Mouse (Mus musculus) urinary bladder, postnatal 36 days (tissue): ENCODE results near the gene Gm14327.
"Not testable (repeated sequence)": the region's sequence is repeated elsewhere in the genome, so short reads cannot be mapped to it uniquely, and the experiment has no call there.

ENCODE experiments used
- DNase-seq, 2 experiments: peaks; one replicate each; pipeline ENCODE4 v3.0.0; 2022; ENCODE audit warnings: low spot score in 2 of 2, mixed read lengths in 1 of 2

Gene Gm14327

DNA sequence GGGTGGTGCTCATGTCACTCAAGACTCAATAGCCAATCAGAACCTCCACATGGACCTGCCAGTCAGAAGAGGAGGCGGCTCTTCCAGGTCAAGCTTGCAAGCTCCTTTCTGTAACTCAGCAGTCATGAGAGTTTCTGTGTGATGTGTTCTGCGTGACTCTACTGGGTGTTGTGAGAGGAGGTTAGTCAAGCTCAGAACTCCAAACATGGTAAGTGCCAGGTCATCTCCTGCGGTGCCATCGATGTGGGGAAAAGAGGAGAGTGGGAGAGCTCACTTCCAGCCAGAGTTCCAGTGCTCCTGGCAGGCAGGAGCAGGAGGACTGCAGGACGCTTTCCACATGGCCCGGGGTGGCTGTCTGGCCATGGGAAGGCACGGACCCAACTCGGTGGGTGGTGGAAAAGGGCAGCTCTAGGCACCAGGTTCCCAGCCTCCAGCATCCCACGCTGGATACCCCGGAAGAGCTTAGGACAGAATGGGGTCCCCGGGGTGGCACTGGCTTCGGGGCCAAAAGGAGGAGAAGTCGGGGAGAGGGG, at the start of gene Gm14327:
Gene Gm14327 (plus strand): TSS at position 51 of the 533 bp plus-strand sequence.
- DNase-seq, result not testable (repeated sequence)

GRCm38 (mm10) chr2:177862254-177862653, 34.6 kb upstream of the Gm14327 start:
- not testable (repeated sequence) for DNase-seq

DNA sequence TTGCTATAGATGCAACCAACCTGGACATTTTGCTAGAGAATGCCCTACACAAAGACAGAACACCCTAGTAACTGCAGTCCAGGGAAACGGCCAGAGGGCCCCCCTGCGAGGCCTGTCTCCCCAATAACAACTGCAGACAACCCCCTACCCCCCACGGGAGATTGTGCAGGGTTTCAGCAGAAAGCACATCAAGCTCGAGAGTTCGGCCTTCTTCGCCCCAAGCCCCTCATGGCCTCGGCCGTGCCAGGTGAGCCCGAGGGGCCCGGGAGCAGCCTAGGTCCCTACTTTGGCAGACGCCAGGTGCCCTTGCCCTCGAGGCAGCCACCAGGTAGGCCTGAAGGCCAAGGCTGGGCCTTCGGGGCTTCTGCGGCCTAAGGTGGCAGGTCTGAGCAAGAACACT, 9.2 kb upstream of the Gm14327 start:
- DNase-seq, result not testable (repeated sequence)

GRCm38 (mm10) chr2:177898171-177898570, 1.3 kb downstream of the Gm14327 start:
- DNase-seq, result not testable (repeated sequence)

- not testable (repeated sequence) for DNase-seq
Measured at GRCm38 (mm10) chr2:177903276-177903675, 6.4 kb downstream of the Gm14327 start.

- DNase-seq, result not testable (repeated sequence)
Measured at GRCm38 (mm10) chr2:177925563-177926103, 28.7 kb downstream of the Gm14327 start, which contains the start of gene Zfp972. Gene Zfp972, minus strand, starts transcription at chr2:177925613.
